22 mouse cellular contexts compared by ENCODE assay signal in genomic region chr11:101879672-101880071, GRCm38 (mm10). TPM values are rescaled to one million over a fixed set of nuclear protein-coding genes. Genes with fewer than 3 reads are reported as not detected.
DNase-seq lines count a peak whose midpoint lies in the region; ATAC-seq and TF ChIP-seq lines count a peak whose summit lies in the region.
"Had no signal": no experiment of that assay in that cellular context is flagged by ENCODE, and none has a peak within 500 bp of the region (broad histone marks: within the 10 kb centered on the region; RNA-seq: fewer than 3 reads in every experiment).

No protein-coding gene starts in this region.

- H3K36me3 ChIP-seq in heart, embryonic 10.5 days: no peaks in the 10 kb centered on the region
- H3K36me3 ChIP-seq in heart, embryonic 11.5 days (ENCODE audit: control insufficient read depth, insufficient read depth, low read length): no peaks in the 10 kb centered on the region
- H3K36me3 ChIP-seq in lung, embryonic 15.5 days: no peaks in the 10 kb centered on the region
- no peaks in the 10 kb centered on the region for H3K36me3 ChIP-seq in embryonic facial prominence, embryonic 12.5 days
- no peaks in the 10 kb centered on the region for H3K36me3 ChIP-seq in small intestine, adult 2 months (ENCODE audit: control insufficient read depth, insufficient read depth, low read length)
- no peaks in the 10 kb centered on the region for H3K36me3 ChIP-seq in thymus, adult 2 months (ENCODE audit: control insufficient read depth, insufficient read depth, low read length)
- H3K36me3 ChIP-seq: G1E; midbrain, embryonic 15.5 days; neural tube, embryonic 15.5 days had no signal

- peak overlapping the region; percentile 32; the same call in 1 of the 2 replicates for H3K27ac ChIP-seq in heart, embryonic 10.5 days
- H3K27ac ChIP-seq in heart, embryonic 11.5 days (ENCODE audit: low read depth, low read length): no peak overlapping the region
- peak overlapping the region; percentile 74 for H3K27ac ChIP-seq in lung, embryonic 15.5 days
- H3K27ac ChIP-seq in embryonic facial prominence, embryonic 12.5 days: peak overlapping the region; percentile 55; the same call in 1 of the 2 replicates
- 0 out of 2 replicates have a peak overlapping the region, but pooled peaks have one; percentile 16 for H3K27ac ChIP-seq in small intestine, adult 2 months (ENCODE audit: insufficient read depth, low read depth, low read length)
- H3K27ac ChIP-seq in thymus, adult 2 months (ENCODE audit: control insufficient read depth, insufficient read depth, low read length): no peak overlapping the region
- H3K27ac ChIP-seq: kidney, postnatal 0 days; midbrain, embryonic 15.5 days; neural tube, embryonic 15.5 days had no signal

- no peak for TF ChIP-seq POLR2A in small intestine, adult 2 months (IDR thresholded peaks at IDR 0.05; ENCODE audit: low read depth, low read length)
- TF ChIP-seq POLR2A in thymus, adult 2 months (IDR thresholded peaks at IDR 0.05; ENCODE audit: control insufficient read depth, extremely low read depth, insufficient read depth, low read length, poor library complexity): no peak

- peaks cover 71% of the 10 kb centered on the region for H3K4me1 ChIP-seq in heart, embryonic 10.5 days
- H3K4me1 ChIP-seq in heart, embryonic 11.5 days (ENCODE audit: control insufficient read depth, insufficient read depth, low read length): peaks cover 50% of the 10 kb centered on the region
- peaks cover 68% of the 10 kb centered on the region for H3K4me1 ChIP-seq in lung, embryonic 15.5 days
- peaks cover 35% of the 10 kb centered on the region for H3K4me1 ChIP-seq in embryonic facial prominence, embryonic 12.5 days
- H3K4me1 ChIP-seq in small intestine, adult 2 months (ENCODE audit: control insufficient read depth, insufficient read depth, insufficient read length, low read length): peaks cover 11% of the 10 kb centered on the region
- no peaks in the 10 kb centered on the region for H3K4me1 ChIP-seq in thymus, adult 2 months (replicated peaks; ENCODE audit: control insufficient read depth, insufficient read depth, low read length)

- H3K27me3 ChIP-seq in heart, embryonic 10.5 days (ENCODE audit: insufficient read depth, poor library complexity, severe bottlenecking): no peaks in the 10 kb centered on the region
- H3K27me3 ChIP-seq in heart, embryonic 11.5 days (ENCODE audit: control insufficient read depth, insufficient read depth, low read length): no peaks in the 10 kb centered on the region
- H3K27me3 ChIP-seq in lung, embryonic 15.5 days: no peaks in the 10 kb centered on the region
- H3K27me3 ChIP-seq in embryonic facial prominence, embryonic 12.5 days: no peaks in the 10 kb centered on the region
- no peaks in the 10 kb centered on the region for H3K27me3 ChIP-seq in small intestine, adult 2 months (ENCODE audit: control insufficient read depth, insufficient read depth, low read length)
- no peaks in the 10 kb centered on the region; the same call in 1 of the 2 replicates for H3K27me3 ChIP-seq in thymus, adult 2 months (ENCODE audit: control insufficient read depth, insufficient read depth, low read length)
- H3K27me3 ChIP-seq: midbrain, embryonic 15.5 days; neural tube, embryonic 15.5 days had no signal

- H3K9me3 ChIP-seq in heart, embryonic 10.5 days: no peaks in the 10 kb centered on the region
- no peaks in the 10 kb centered on the region for H3K9me3 ChIP-seq in heart, embryonic 11.5 days (replicated peaks; ENCODE audit: control insufficient read depth, low read length)
- H3K9me3 ChIP-seq in lung, embryonic 15.5 days: no peaks in the 10 kb centered on the region
- no peaks in the 10 kb centered on the region for H3K9me3 ChIP-seq in embryonic facial prominence, embryonic 12.5 days
- H3K9me3 ChIP-seq: G1E; midbrain, embryonic 15.5 days; neural tube, embryonic 15.5 days had no signal

- no peak overlapping the region for H3K4me3 ChIP-seq in heart, embryonic 10.5 days
- H3K4me3 ChIP-seq in heart, embryonic 11.5 days (ENCODE audit: low read depth, low read length): no peak overlapping the region
- H3K4me3 ChIP-seq in lung, embryonic 15.5 days: no peak overlapping the region
- no peak overlapping the region for H3K4me3 ChIP-seq in embryonic facial prominence, embryonic 12.5 days
- H3K4me3 ChIP-seq in small intestine, adult 2 months (ENCODE audit: low read depth, low read length): no peak overlapping the region
- H3K4me3 ChIP-seq in thymus, adult 2 months (ENCODE audit: control insufficient read depth, insufficient read depth, low read length): no peak overlapping the region
- H3K4me3 ChIP-seq: midbrain, embryonic 15.5 days; neural tube, embryonic 15.5 days had no signal

- no peak for DNase-seq in heart, embryonic 10.5 days (ENCODE audit: low spot score)
- DNase-seq in lung, adult 18-20 months: no peak
- no peak for DNase-seq in thymus, adult 2 months
- DNase-seq: adrenal gland, postnatal 14 days; cerebellum, adult 11 months; cerebellum, postnatal 14 days; gastrocnemius, postnatal 14 days; heart, postnatal 36 days; kidney, adult 11 months; layer of hippocampus, postnatal 36 days; liver; right cerebral cortex, postnatal 14 days; thymus, postnatal 36 days had no signal

- H3K9ac ChIP-seq in heart, embryonic 11.5 days (ENCODE audit: low read depth, low read length): no peak overlapping the region
- H3K9ac ChIP-seq in lung, embryonic 15.5 days: no peak overlapping the region
- H3K9ac ChIP-seq in embryonic facial prominence, embryonic 12.5 days: no peak overlapping the region
- H3K9ac ChIP-seq: midbrain, embryonic 15.5 days; neural tube, embryonic 15.5 days had no signal

- no peak for ATAC-seq in heart, embryonic 11.5 days (replicated peaks; ENCODE audit: insufficient number of reproducible peaks, low FRiP score, low TSS enrichment)
- ATAC-seq in lung, embryonic 15.5 days (ENCODE audit: borderline replicate concordance, extremely low read depth, low FRiP score, low TSS enrichment): no peak
- ATAC-seq in embryonic facial prominence, embryonic 12.5 days (ENCODE audit: insufficient number of reproducible peaks, insufficient read depth, low FRiP score, low TSS enrichment): no peak
- ATAC-seq: hindbrain, embryonic 16.5 days; midbrain, embryonic 15.5 days had no signal

- 60% methylated on average over 4 of the region's 4 CpGs for WGBS in heart, embryonic 10.5 days
- WGBS in heart, embryonic 11.5 days (ENCODE audit: insufficient replicate concordance): 57% methylated on average over 4 of the region's 4 CpGs
- WGBS in lung, embryonic 15.5 days: 50% methylated on average over 4 of the region's 4 CpGs
- 65% methylated on average over 4 of the region's 4 CpGs for WGBS in embryonic facial prominence, embryonic 12.5 days
- 72% methylated on average over 4 of the region's 4 CpGs for WGBS in small intestine, adult 2 months
- 76% methylated on average over 4 of the region's 4 CpGs for WGBS in thymus, adult 2 months

- TF ChIP-seq CTCF in small intestine, adult 2 months (IDR thresholded peaks at IDR 0.05; ENCODE audit: extremely low read depth, insufficient read length, insufficient replicate concordance, low read depth, low read length): no peak
- TF ChIP-seq CTCF in thymus, adult 2 months (IDR thresholded peaks at IDR 0.05; ENCODE audit: borderline replicate concordance, control insufficient read depth, extremely low read depth, insufficient read depth, low read length, poor library complexity): no peak

- H3K4me2 ChIP-seq in heart, embryonic 11.5 days: no peak overlapping the region
- no peak overlapping the region for H3K4me2 ChIP-seq in lung, embryonic 15.5 days
- H3K4me2 ChIP-seq in embryonic facial prominence, embryonic 12.5 days (replicated peaks): no peak overlapping the region
- H3K4me2 ChIP-seq: midbrain, embryonic 15.5 days; neural tube, embryonic 15.5 days had no signal

RNA-seq across cellular contexts. Expression of gene Meox1, which starts 14.5 kb away (rescaled TPM):
- 5.7 and 8.2 TPM in 2 replicates for polyA plus RNA-seq in heart, embryonic 10.5 days (2016; fragmentation: Nextera tagmentation; extraction: Ambion mirVana)
- polyA plus RNA-seq in heart, embryonic 11.5 days (2014; fragmentation: Nextera tagmentation; extraction: Ambion mirVana): 13.2 and 14.5 TPM in 2 replicates
- 10.3 and 10.4 TPM in 2 replicates for polyA plus RNA-seq in lung, embryonic 15.5 days (2015; fragmentation: Nextera tagmentation; extraction: Ambion mirVana)
- 10.0 and 10.9 TPM in 2 replicates for polyA plus RNA-seq in embryonic facial prominence, embryonic 12.5 days (2016; fragmentation: Nextera tagmentation; extraction: Ambion mirVana)
- 0.42 and 0.65 TPM in 2 replicates for polyA plus RNA-seq in small intestine, adult 2 months (2012; rRNA removed)
- 1.9 and 2.1 TPM in 2 replicates for polyA plus RNA-seq in thymus, adult 2 months (2012; rRNA removed)
- polyA plus RNA-seq: G1E had no signal

Comparison
In these comparisons a context has a peak if more than half of its experiments do, and no peak if none do; other contexts are left out.
1. H3K27ac ChIP-seq: peak in heart, embryonic 10.5 days (single experiment), lung, embryonic 15.5 days (single experiment), embryonic facial prominence, embryonic 12.5 days (single experiment) and small intestine, adult 2 months (single experiment); none in heart, embryonic 11.5 days (single experiment) and thymus, adult 2 months (single experiment).